Mouse (Mus musculus) brown adipose tissue, adult 24 weeks (tissue): ENCODE data around the gene Cfap54. TPM values are rescaled to one million over a fixed set of nuclear protein-coding genes. Genes with fewer than 3 reads are reported as not detected.

Experiments
- H3K27ac ChIP-seq: fragments of 200-500 bp; replicated peaks from 2 replicates; pipeline ENCODE4 v1.5.1; 2012; ENCODE audit warnings: low read depth, mild to moderate bottlenecking, low read length
- H3K4me1 ChIP-seq: fragments of 200-500 bp; 2 replicates; pipeline ENCODE4 v1.6.1; 2012; ENCODE audit warnings: low read length, mixed read lengths; ENCODE audit not compliant: control insufficient read depth, insufficient read depth, insufficient read length
- H3K4me3 ChIP-seq: fragments of 200-500 bp; 2 replicates; pipeline ENCODE4 v1.5.1; 2012; ENCODE audit warnings: low read depth, mild to moderate bottlenecking, low read length, moderate library complexity; ENCODE audit not compliant: insufficient read depth
- polyA plus RNA-seq: library from polyadenylated mRNA; stranded (reverse); fragments of >200 nt; gene quantifications from 2 replicates; pipeline ENCODE4 v1.2.4, GENCODE M21; 2012; ENCODE audit not compliant: missing spikeins, insufficient read depth, insufficient read length

Cfap54 gene
- polyA plus RNA-seq, 1 experiment = 2.8 TPM

- Histone ChIP-seq H3K4me3 (no peak overlapping the region), H3K4me1 (no peaks in the 10 kb centered on the region), H3K27ac (no peak overlapping the region)
Measured at GRCm38 (mm10) chr10:93053315-93053714, 28.1 kb downstream of the Cfap54 start.

GRCm38 (mm10) chr10:93051016-93051726 is 30.2 kb downstream of the Cfap54 start:
- H3K27ac ChIP-seq = peak overlapping the region; percentile 81
- no peaks in the 10 kb centered on the region for H3K4me1 ChIP-seq
- peak overlapping the region; percentile 43; the same call in 1 of the 2 replicates for H3K4me3 ChIP-seq

- H3K4me1 ChIP-seq = no peaks in the 10 kb centered on the region
- H3K4me3 ChIP-seq = no peak overlapping the region
- no peak overlapping the region for H3K27ac ChIP-seq
Measured at GRCm38 (mm10) chr10:93050571-93050970, 30.8 kb downstream of the Cfap54 start.

- Histone ChIP-seq H3K27ac (no peak overlapping the region), H3K4me3 (no peak overlapping the region), H3K4me1 (no peaks in the 10 kb centered on the region)
Measured at GRCm38 (mm10) chr10:93043195-93043594, 38.2 kb downstream of the Cfap54 start.

- Histone ChIP-seq H3K4me1 (no peaks in the 10 kb centered on the region), H3K4me3 (no peak overlapping the region)
Measured at GRCm38 (mm10) chr10:93041850-93042249, 39.6 kb downstream of the Cfap54 start.

GRCm38 (mm10) chr10:93041392-93041791 is 40.0 kb downstream of the Cfap54 start:
- Histone ChIP-seq H3K4me3 (no peak overlapping the region), H3K4me1 (no peaks in the 10 kb centered on the region), H3K27ac (no peak overlapping the region)

More at GRCm38 (mm10) chr10:93041850-93042249, 39.6 kb downstream of the Cfap54 start:
- no peak overlapping the region for H3K27ac ChIP-seq

- H3K4me1 ChIP-seq = no peaks in the 10 kb centered on the region
Measured at GRCm38 (mm10) chr10:93036532-93036931, 44.9 kb downstream of the Cfap54 start.

GRCm38 (mm10) chr10:93035489-93035888 is 45.9 kb downstream of the Cfap54 start:
- Histone ChIP-seq H3K4me1 (no peaks in the 10 kb centered on the region), H3K27ac (no peak overlapping the region)

More at GRCm38 (mm10) chr10:93036532-93036931, 44.9 kb downstream of the Cfap54 start:
- H3K27ac ChIP-seq = no peak overlapping the region
- no peak overlapping the region for H3K4me3 ChIP-seq

GRCm38 (mm10) chr10:93023295-93023694 is 58.1 kb downstream of the Cfap54 start:
- no peak overlapping the region for H3K4me3 ChIP-seq
- no peak overlapping the region for H3K27ac ChIP-seq
- no peaks in the 10 kb centered on the region for H3K4me1 ChIP-seq

More at GRCm38 (mm10) chr10:93035489-93035888, 45.9 kb downstream of the Cfap54 start:
- H3K4me3 ChIP-seq = no peak overlapping the region

GRCm38 (mm10) chr10:93014059-93014795 is 67.2 kb downstream of the Cfap54 start:
- no peak overlapping the region for H3K4me3 ChIP-seq
- no peaks in the 10 kb centered on the region for H3K4me1 ChIP-seq
- H3K27ac ChIP-seq = no peak overlapping the region

- Histone ChIP-seq H3K27ac (no peak overlapping the region), H3K4me1 (no peaks in the 10 kb centered on the region), H3K4me3 (no peak overlapping the region)
Measured at GRCm38 (mm10) chr10:93011085-93011484, 70.3 kb downstream of the Cfap54 start.

- no peak overlapping the region for H3K27ac ChIP-seq
- H3K4me3 ChIP-seq = no peak overlapping the region
Measured at GRCm38 (mm10) chr10:93006970-93007369, 74.4 kb downstream of the Cfap54 start.

GRCm38 (mm10) chr10:93006405-93006804 is 75.0 kb downstream of the Cfap54 start:
- no peak overlapping the region for H3K4me3 ChIP-seq
- H3K27ac ChIP-seq = no peak overlapping the region
- H3K4me1 ChIP-seq = no peaks in the 10 kb centered on the region

More at GRCm38 (mm10) chr10:93006970-93007369, 74.4 kb downstream of the Cfap54 start:
- H3K4me1 ChIP-seq = no peaks in the 10 kb centered on the region

GRCm38 (mm10) chr10:92998536-92998935 is 82.9 kb downstream of the Cfap54 start:
- no peak overlapping the region for H3K27ac ChIP-seq
- no peak overlapping the region for H3K4me3 ChIP-seq
- H3K4me1 ChIP-seq = no peaks in the 10 kb centered on the region

- Histone ChIP-seq H3K27ac (no peak overlapping the region), H3K4me3 (no peak overlapping the region), H3K4me1 (no peaks in the 10 kb centered on the region)
Measured at GRCm38 (mm10) chr10:92995186-92995585, 86.2 kb downstream of the Cfap54 start.
